In the genomic region with DNA sequence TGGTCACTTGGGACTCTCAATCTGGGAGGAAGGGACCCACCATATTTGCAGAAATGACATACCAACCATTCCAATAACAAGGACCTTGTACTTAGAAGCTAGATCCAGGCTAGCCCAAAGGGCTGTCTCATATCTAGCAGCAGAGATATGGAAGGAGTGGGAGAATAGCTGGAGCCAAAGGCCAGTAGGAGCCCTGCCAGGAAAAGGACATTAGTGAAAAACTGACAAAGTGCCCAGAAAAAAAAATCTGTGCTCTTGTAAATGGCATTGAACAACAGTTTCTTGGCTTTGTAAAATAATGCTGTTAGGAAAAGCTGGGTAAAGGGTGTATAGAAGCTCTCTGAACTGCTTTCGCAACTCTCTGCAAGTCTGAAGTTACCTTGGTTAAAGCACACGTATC, we compare ENCODE assay signal across 26 mouse cellular contexts. TPM values are rescaled to one million over a fixed set of nuclear protein-coding genes. Genes with fewer than 3 reads are reported as not detected.
DNase-seq lines count a peak whose midpoint lies in the region; ATAC-seq lines count a peak whose summit lies in the region.
"Had no signal": no experiment of that assay in that cellular context is flagged by ENCODE, and none has a peak within 500 bp of the region (broad histone marks: within the 10 kb centered on the region; RNA-seq: fewer than 3 reads in every experiment).

No protein-coding gene starts in this region.

- no peaks in the 10 kb centered on the region for H3K4me1 ChIP-seq in midbrain, embryonic 16.5 days (ENCODE audit: control insufficient read depth, insufficient read depth, low read length)
- H3K4me1 ChIP-seq: embryonic facial prominence, embryonic 10.5 days; embryonic facial prominence, embryonic 12.5 days; forebrain, embryonic 13.5 days; forebrain, embryonic 15.5 days had no signal

- no peaks in the 10 kb centered on the region for H3K36me3 ChIP-seq in midbrain, embryonic 16.5 days (ENCODE audit: control insufficient read depth, insufficient read depth, low read length)
- H3K36me3 ChIP-seq: embryonic facial prominence, embryonic 10.5 days; embryonic facial prominence, embryonic 12.5 days; forebrain, embryonic 15.5 days; G1E had no signal

- 90% methylated on average over 2 of the region's 2 CpGs for WGBS in midbrain, embryonic 16.5 days

- no peaks in the 10 kb centered on the region; the same call in 1 of the 2 replicates for H3K9me3 ChIP-seq in midbrain, embryonic 16.5 days (replicated peaks; ENCODE audit: control insufficient read depth, low read length, poor library complexity, severe bottlenecking)
- H3K9me3 ChIP-seq: embryonic facial prominence, embryonic 10.5 days; embryonic facial prominence, embryonic 12.5 days; forebrain, embryonic 13.5 days; forebrain, embryonic 15.5 days; G1E had no signal

- no peak for ATAC-seq in midbrain, embryonic 16.5 days
- ATAC-seq: activated CD4-positive, CD25-positive, alpha-beta regulatory T cell, adult 4 months; CD4-positive, CD25-positive, alpha-beta regulatory T cell, adult 4 months; forebrain, embryonic 13.5 days; forebrain, embryonic 15.5 days; forebrain, postnatal 0 days; Patski had no signal

- no peak overlapping the region for H3K9ac ChIP-seq in midbrain, embryonic 16.5 days (ENCODE audit: low read depth, low read length)
- H3K9ac ChIP-seq: embryonic facial prominence, embryonic 12.5 days; forebrain, embryonic 13.5 days; forebrain, embryonic 15.5 days; forebrain, postnatal 0 days had no signal

- peak; percentile 10 to 77 for DNase-seq in adrenal gland, adult (ENCODE audit: inconsistent age in 2 of 2, low spot score in 1 of 2)
- DNase-seq in adrenal gland, adult 18-20 months (ENCODE audit: low spot score in 2 of 2): no peak
- peak; percentile 60 for DNase-seq in adrenal gland, postnatal 10 days
- no peak for DNase-seq in adrenal gland, adult 8-10 months
- DNase-seq in adipocyte (ENCODE audit: low spot score): peak; percentile 62
- DNase-seq: B cell, adult 2 months; cerebellum, adult 11-12 months; cerebellum, adult 2 months; cerebellum, adult 9-10 months; cerebellum, postnatal 10 days; cerebellum, postnatal 25 days; forebrain, postnatal 0 days had no signal

- no peaks in the 10 kb centered on the region for H3K27me3 ChIP-seq in midbrain, embryonic 16.5 days (ENCODE audit: control insufficient read depth, insufficient read depth, low read depth, low read length)
- H3K27me3 ChIP-seq: embryonic facial prominence, embryonic 12.5 days; forebrain, embryonic 13.5 days; forebrain, embryonic 15.5 days had no signal

- no peak overlapping the region for H3K4me2 ChIP-seq in midbrain, embryonic 16.5 days (ENCODE audit: low read length)
- H3K4me2 ChIP-seq: embryonic facial prominence, embryonic 12.5 days; forebrain, embryonic 13.5 days; forebrain, embryonic 15.5 days had no signal

- H3K4me3 ChIP-seq in midbrain, embryonic 16.5 days (ENCODE audit: low read depth, low read length): no peak overlapping the region
- H3K4me3 ChIP-seq: embryonic facial prominence, embryonic 10.5 days; embryonic facial prominence, embryonic 12.5 days; forebrain, embryonic 13.5 days; forebrain, embryonic 15.5 days had no signal

- H3K27ac ChIP-seq in midbrain, embryonic 16.5 days (ENCODE audit: low read length): no peak overlapping the region
- H3K27ac ChIP-seq: embryonic facial prominence, embryonic 10.5 days; embryonic facial prominence, embryonic 12.5 days; forebrain, embryonic 13.5 days; forebrain, embryonic 15.5 days had no signal

RNA-seq across cellular contexts. Expression of a gene that starts 33.5 kb away (rescaled TPM):
- 1 to 10 TPM; 2.0 to 2.4 TPM for total RNA-seq in adrenal gland, adult 18-20 months (2021)
- 1 to 10 TPM; 1.4 to 3.1 TPM for total RNA-seq in adrenal gland, postnatal 10 days (2021)
- total RNA-seq in adrenal gland, adult 8-10 months (2022): 1 to 10 TPM; 2.1 to 4.1 (median 2.6) TPM
- 5.6 and 8.6 TPM in 2 replicates for polyA plus RNA-seq in midbrain, embryonic 16.5 days (2015; fragmentation: Nextera tagmentation; extraction: Ambion mirVana)
- total RNA-seq: CH12.LX; gastrocnemius, adult 18-20 months had no signal
- polyA plus RNA-seq: activated CD4-positive, CD25-positive, alpha-beta regulatory T cell, adult 4 months; CD4-positive, CD25-positive, alpha-beta regulatory T cell, adult 4 months; embryonic facial prominence, embryonic 12.5 days; G1E; Patski had no signal

RNA-seq across cellular contexts. Expression of a gene that starts 52.9 kb away (rescaled TPM):
- total RNA-seq in adrenal gland, adult 18-20 months (2021): not detected
- total RNA-seq in adrenal gland, postnatal 10 days (2021): not detected
- total RNA-seq in adrenal gland, adult 8-10 months (2022): not detected
- polyA plus RNA-seq in midbrain, embryonic 16.5 days (2015; fragmentation: Nextera tagmentation; extraction: Ambion mirVana): not detected in 2 replicates
- total RNA-seq: forebrain, postnatal 0 days; gastrocnemius, adult 18-20 months had no signal
- polyA plus RNA-seq: activated CD4-positive, CD25-positive, alpha-beta regulatory T cell, adult 4 months; CD4-positive, CD25-positive, alpha-beta regulatory T cell, adult 4 months; cerebellum, adult 2 months; cortical plate, adult 2 months; embryonic facial prominence, embryonic 10.5 days; embryonic facial prominence, embryonic 12.5 days; embryonic facial prominence, embryonic 14.5 days; forebrain, embryonic 11.5 days; forebrain, embryonic 13.5 days; forebrain, embryonic 15.5 days; forebrain, postnatal 0 days; G1E had no signal

Comparison
In these comparisons a context has a peak if more than half of its experiments do, and no peak if none do; other contexts are left out.
1. DNase-seq: peak in adrenal gland, adult (2 of 2), adrenal gland, postnatal 10 days (single experiment) and adipocyte (single experiment); none in adrenal gland, adult 18-20 months (0 of 2) and adrenal gland, adult 8-10 months (single experiment).